Mouse (Mus musculus): Measurements from ENCODE around the gene C730034F03Rik.

- TF ChIP-seq CTCF (conservative IDR thresholded peaks at IDR 0.05; ENCODE audit: insufficient read depth, insufficient read length, low read depth, low read length) (no peak), POLR2A (IDR thresholded peaks at IDR 0.05; ENCODE audit: low read depth, low read length) (no peak)
Observed at GRCm38 (mm10) chr15:89452906-89453864, 23.8 kb downstream of the C730034F03Rik start.
